Mouse (Mus musculus) bone marrow, adult 2 months (tissue): ENCODE results near the gene Slc9b2.

ENCODE experiments used
- CTCF ChIP-seq: fragments of 200-500 bp; IDR thresholded peaks from 2 replicates; pipeline ENCODE4 v1.5.1; 2011; ENCODE audit warnings: low read length, control low read depth; ENCODE audit not compliant: control insufficient read depth, insufficient read depth
- POLR2A ChIP-seq: fragments of 200-500 bp; IDR thresholded peaks from 2 replicates; pipeline ENCODE4 v1.6.1; 2011; ENCODE audit warnings: low read depth, mild to moderate bottlenecking, control low read depth, low read length, borderline replicate concordance; ENCODE audit not compliant: control insufficient read depth

DNA sequence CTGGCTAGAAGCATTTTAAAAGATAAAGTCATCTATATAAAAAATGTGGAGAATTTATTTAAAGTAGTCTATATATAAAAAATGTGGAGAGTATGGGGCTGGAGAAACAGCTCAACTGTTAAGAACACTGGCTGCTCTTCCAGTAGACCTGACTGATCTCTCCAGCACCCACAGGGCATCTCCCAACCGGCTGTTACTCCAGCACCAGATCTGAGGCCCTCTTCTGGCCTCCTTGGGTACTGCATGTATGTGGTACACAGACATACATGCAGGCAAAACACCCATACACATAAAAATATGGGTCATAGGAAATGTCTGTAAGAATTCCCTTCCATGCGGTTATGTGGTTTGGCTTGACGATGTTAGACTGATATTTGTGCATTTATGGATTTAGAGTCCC is 21.1 kb downstream of the Slc9b2 start:
- TF ChIP-seq CTCF (peak; percentile 50), POLR2A (no peak)
